Mouse (Mus musculus) spleen, adult 2 months (tissue): Measurements from ENCODE around the gene Nemf. TPM values are rescaled to one million over a fixed set of nuclear protein-coding genes. Genes with fewer than 3 reads are reported as not detected.

ENCODE experiments used
- DNase-seq, 2 experiments: peaks; one replicate each; pipeline versions ENCODE4 v3.0.0 to v3.0.0-alpha.2; 2012 to 2021; ENCODE audit warnings: low spot score in 2 of 2, low read depth in 1 of 2
- H3K27ac ChIP-seq: fragments of 200-500 bp; 2 replicates; pipeline ENCODE4 v1.5.1; 2012; ENCODE audit warnings: low read length, inconsistent platforms; ENCODE audit not compliant: insufficient read depth
- H3K27me3 ChIP-seq: fragments of 200-500 bp; 2 replicates; pipeline ENCODE4 v1.6.1; 2012; ENCODE audit warnings: mild to moderate bottlenecking, moderate library complexity, low read length, inconsistent platforms; ENCODE audit not compliant: control insufficient read depth, insufficient read depth
- H3K36me3 ChIP-seq: fragments of 200-500 bp; 2 replicates; pipeline ENCODE4 v1.6.1; 2012; ENCODE audit warnings: mild to moderate bottlenecking, low read length, inconsistent platforms; ENCODE audit not compliant: control insufficient read depth, insufficient read depth
- H3K4me1 ChIP-seq: fragments of 200-500 bp; 2 replicates; pipeline ENCODE4 v1.6.1; 2011; ENCODE audit warnings: inconsistent platforms; ENCODE audit not compliant: control insufficient read depth, insufficient read depth, insufficient read length
- H3K4me3 ChIP-seq: fragments of 200-500 bp; 2 replicates; pipeline ENCODE4 v1.5.1; 2011; ENCODE audit warnings: mild to moderate bottlenecking, inconsistent platforms; ENCODE audit not compliant: insufficient read depth, insufficient read length; ENCODE audit errors: extremely low read depth
- CTCF ChIP-seq: fragments of 200-500 bp; IDR thresholded peaks from 2 replicates; pipeline ENCODE4 v1.5.1; 2011; ENCODE audit warnings: mild to moderate bottlenecking, inconsistent platforms; ENCODE audit not compliant: insufficient read depth, insufficient read length, insufficient replicate concordance; ENCODE audit errors: extremely low read depth
- POLR2A ChIP-seq: fragments of 200-500 bp; IDR thresholded peaks from 2 replicates; pipeline ENCODE4 v1.6.1; 2011; ENCODE audit warnings: low read depth, low read length, inconsistent platforms
- WGBS: fragments of 180-500 bp; shearing (Covaris S2); methylation state at CpG from one replicate; pipeline ENCODE4 v1.1.7; 2018; 5-methylcytosine and 5-hydroxymethylcytosine counted together
- polyA plus RNA-seq: library from polyadenylated mRNA; depleted of rRNA; stranded (reverse); fragments of >200 nt; gene quantifications from 2 replicates; pipeline ENCODE4 v1.2.3, GENCODE M21; 2012

Gene Nemf
- polyA plus RNA-seq, 1 experiment: 2.6 TPM

GRCm38 (mm10) chr12:69351685-69352084 lies 5.3 kb downstream of the Nemf start:
- H3K4me1 ChIP-seq: no peaks in the 10 kb centered on the region
- no peaks in the 10 kb centered on the region for H3K27me3 ChIP-seq
- no peak for DNase-seq
- peaks cover 22% of the 10 kb centered on the region for H3K36me3 ChIP-seq
- 85% methylated on average over 1 of the region's 1 CpGs for WGBS
- H3K4me3 ChIP-seq: no peak overlapping the region
- no peak for TF ChIP-seq POLR2A
- TF ChIP-seq CTCF: no peak
- no peak overlapping the region for H3K27ac ChIP-seq

GRCm38 (mm10) chr12:69349928-69350327 lies 7.0 kb downstream of the Nemf start:
- DNase-seq: no peak
- Histone ChIP-seq H3K36me3 (peaks cover 24% of the 10 kb centered on the region), H3K27ac (no peak overlapping the region), H3K27me3 (no peaks in the 10 kb centered on the region), H3K4me3 (no peak overlapping the region), H3K4me1 (no peaks in the 10 kb centered on the region)
- WGBS: 92% methylated on average over 2 of the region's 2 CpGs
- TF ChIP-seq CTCF (no peak), POLR2A (no peak)

- H3K36me3 ChIP-seq: peaks cover 22% of the 10 kb centered on the region; the same call in 1 of the 2 replicates
- DNase-seq: peak; percentile 15 to 28
These were observed 23.4 kb downstream of the Nemf start for GRCm38 (mm10) chr12:69333547-69333946.

GRCm38 (mm10) chr12:69332147-69332546 lies 24.8 kb downstream of the Nemf start:
- Histone ChIP-seq H3K36me3 (peaks cover 18% of the 10 kb centered on the region; the same call in 1 of the 2 replicates), H3K4me3 (no peak overlapping the region), H3K4me1 (no peaks in the 10 kb centered on the region), H3K27me3 (no peaks in the 10 kb centered on the region), H3K27ac (no peak overlapping the region)
- DNase-seq: no peak
- no peak for TF ChIP-seq CTCF
- no peak for TF ChIP-seq POLR2A
- WGBS: 61% methylated on average over 1 of the region's 1 CpGs

More at GRCm38 (mm10) chr12:69333547-69333946, 23.4 kb downstream of the Nemf start:
- TF ChIP-seq POLR2A: no peak
- peak; percentile 17; the same call in 1 of the 2 replicates for TF ChIP-seq CTCF
- 81% methylated on average over 2 of the region's 2 CpGs for whole genome bisulfite sequencing
- no peaks in the 10 kb centered on the region for H3K4me1 ChIP-seq
- no peak overlapping the region for H3K27ac ChIP-seq
- H3K27me3 ChIP-seq: no peaks in the 10 kb centered on the region
- H3K4me3 ChIP-seq: no peak overlapping the region

GRCm38 (mm10) chr12:69331187-69331586 lies 25.8 kb downstream of the Nemf start:
- no peak for TF ChIP-seq POLR2A
- no peak for TF ChIP-seq CTCF
- DNase-seq: no peak
- Histone ChIP-seq H3K4me1 (no peaks in the 10 kb centered on the region), H3K27ac (no peak overlapping the region), H3K4me3 (no peak overlapping the region), H3K36me3 (peaks cover 14% of the 10 kb centered on the region; the same call in 1 of the 2 replicates), H3K27me3 (no peaks in the 10 kb centered on the region)
- WGBS: 83% methylated on average over 3 of the region's 3 CpGs

- Histone ChIP-seq H3K27me3 (no peaks in the 10 kb centered on the region), H3K27ac (no peak overlapping the region), H3K36me3 (peaks cover 45% of the 10 kb centered on the region), H3K4me3 (no peak overlapping the region), H3K4me1 (no peaks in the 10 kb centered on the region)
- DNase-seq: no peak
- no peak for TF ChIP-seq POLR2A
- no peak for TF ChIP-seq CTCF
These were observed 38.5 kb downstream of the Nemf start for GRCm38 (mm10) chr12:69318431-69318830.

GRCm38 (mm10) chr12:69309659-69310058 lies 47.3 kb downstream of the Nemf start:
- no peak for DNase-seq
- H3K27me3 ChIP-seq: no peaks in the 10 kb centered on the region
- peaks cover 44% of the 10 kb centered on the region for H3K36me3 ChIP-seq
- 90% methylated on average over 4 of the region's 4 CpGs for WGBS
- no peak overlapping the region for H3K4me3 ChIP-seq
- no peak for TF ChIP-seq POLR2A
- TF ChIP-seq CTCF: no peak
- H3K27ac ChIP-seq: no peak overlapping the region
- no peaks in the 10 kb centered on the region for H3K4me1 ChIP-seq
